Mouse (Mus musculus): ENCODE measurements around the gene Scube1.

The Scube1 gene

DNA sequence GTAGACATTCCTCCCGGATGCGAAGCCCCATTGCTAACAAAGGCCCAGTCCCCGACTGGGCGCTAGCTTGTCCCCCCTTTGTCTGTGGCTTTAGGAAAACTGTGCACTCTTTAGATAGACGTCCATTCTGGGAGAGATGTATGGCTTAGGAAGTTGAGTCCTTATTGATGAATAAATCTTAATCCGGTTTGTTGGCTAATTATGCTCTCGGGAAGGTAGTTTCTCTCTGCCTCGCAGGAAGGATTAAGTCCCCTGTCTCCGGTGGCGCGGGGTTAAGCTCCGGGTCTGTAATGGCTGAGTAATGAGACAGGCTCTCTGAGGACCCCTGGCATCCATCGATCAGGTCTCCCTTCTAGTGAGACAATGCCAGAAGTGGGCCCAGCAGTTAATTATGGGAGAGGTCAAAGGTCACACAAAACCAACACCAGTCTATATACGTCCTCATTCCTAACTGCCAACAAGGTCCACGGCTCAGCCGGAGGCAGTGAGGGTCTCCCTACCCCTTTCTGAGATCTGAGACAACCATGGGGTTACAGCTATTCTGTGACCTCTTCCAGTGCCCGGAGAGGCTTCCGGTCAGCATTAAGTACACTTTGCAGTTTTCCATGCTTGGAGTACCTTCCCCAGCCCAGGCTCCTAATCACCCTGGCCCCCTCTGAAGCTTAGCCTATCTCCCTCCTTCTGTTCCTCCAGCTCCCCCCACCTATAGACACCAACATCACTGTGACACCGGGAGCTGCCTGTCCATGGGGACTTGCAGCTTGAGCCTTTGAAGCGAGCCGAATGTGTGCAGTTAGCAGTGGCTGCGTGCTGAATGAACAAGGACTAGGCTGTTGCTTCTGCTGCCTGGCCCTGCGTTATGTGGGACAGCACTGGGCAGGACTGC, 14.7 kb downstream of the Scube1 start:
- no peak for DNase-seq (ENCODE audit: low spot score in 2 of 2)

DNA sequence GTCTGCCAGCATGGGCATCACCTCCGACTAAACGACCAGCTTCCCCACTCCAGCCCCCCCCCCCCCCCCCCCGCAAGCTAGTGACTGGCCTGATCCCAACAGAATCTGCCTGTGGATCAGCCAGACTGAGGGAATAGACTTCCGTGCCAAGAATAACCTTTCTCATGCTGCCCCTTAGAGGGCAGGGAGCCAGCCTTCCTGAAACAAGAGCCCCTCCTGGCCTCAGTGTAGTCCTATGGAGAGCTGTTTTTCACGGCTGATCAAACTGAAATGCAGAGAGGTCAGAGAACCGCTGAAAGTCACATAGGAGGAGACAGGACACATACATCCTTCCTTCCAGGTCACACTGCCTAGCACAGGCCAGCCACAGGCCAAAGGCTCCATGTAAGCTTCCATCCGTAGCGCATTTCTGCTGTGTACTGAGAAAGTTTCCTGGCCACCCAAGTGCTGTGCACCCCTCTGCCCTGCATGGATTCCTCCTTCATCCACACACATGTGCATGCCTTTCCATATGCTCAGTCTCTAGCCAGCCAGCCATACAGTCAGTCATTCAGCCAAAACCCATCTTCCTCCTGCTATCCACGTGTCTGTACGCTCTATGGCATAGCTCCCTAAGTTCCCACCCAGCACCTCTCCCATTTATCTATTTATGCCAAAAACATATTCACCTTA, 18.2 kb downstream of the Scube1 start:
- no peak for DNase-seq (ENCODE audit: low spot score in 2 of 2)

DNA sequence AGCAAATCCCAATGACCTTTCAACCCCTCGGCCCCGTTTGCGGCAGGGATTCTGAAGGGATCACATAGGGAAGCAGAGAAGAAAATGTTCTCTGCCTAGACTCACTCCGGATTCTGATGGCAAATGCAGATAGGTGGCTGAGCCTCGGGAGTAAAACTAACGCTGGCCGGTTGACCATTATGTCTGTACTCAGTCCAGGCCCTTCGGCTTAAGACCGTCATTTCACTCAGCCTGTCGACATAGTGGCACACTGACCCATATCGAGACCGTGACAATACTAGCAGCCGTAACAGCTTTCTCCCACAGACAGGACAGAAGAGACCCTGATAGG, 24.3 kb downstream of the Scube1 start:
- DNase-seq (ENCODE audit: low spot score in 2 of 2): no peak

DNA sequence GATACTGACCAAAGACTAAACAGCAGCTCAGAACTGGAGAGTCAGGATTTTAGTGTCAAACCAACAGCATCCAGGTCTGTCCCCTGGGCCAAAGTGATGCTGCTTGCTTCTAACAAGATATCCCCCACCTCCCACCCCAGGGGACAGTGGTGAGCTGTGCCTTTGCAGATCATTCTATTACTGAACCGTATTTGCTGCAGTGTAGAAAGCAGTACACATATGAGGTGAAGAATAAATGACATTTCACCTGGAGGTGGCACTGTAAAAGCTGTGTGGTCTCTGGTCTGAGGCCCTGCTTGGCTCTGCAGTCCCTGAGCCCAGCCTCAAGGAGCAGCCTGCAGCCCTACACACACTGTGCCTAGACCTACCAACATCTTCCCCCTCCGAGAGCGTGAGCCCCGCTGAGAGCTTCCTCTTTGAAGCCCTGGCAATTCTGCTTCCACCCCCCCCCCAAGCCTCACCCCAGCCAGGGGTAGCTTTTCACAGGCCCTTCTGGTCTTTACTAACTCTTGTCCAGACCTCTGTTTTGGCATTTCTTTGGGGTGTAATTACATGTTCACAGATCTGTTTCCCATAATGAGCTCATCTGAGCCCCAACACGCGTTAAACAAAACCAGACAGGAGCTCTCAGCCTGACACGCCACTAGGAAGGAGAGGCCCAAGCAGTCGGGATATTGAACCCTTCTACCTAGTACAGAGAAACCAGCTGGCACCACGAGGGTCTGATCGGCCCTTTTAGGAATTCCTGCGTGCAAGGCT, 24.8 kb downstream of the Scube1 start:
- DNase-seq (ENCODE audit: low spot score in 2 of 2): no peak

DNA sequence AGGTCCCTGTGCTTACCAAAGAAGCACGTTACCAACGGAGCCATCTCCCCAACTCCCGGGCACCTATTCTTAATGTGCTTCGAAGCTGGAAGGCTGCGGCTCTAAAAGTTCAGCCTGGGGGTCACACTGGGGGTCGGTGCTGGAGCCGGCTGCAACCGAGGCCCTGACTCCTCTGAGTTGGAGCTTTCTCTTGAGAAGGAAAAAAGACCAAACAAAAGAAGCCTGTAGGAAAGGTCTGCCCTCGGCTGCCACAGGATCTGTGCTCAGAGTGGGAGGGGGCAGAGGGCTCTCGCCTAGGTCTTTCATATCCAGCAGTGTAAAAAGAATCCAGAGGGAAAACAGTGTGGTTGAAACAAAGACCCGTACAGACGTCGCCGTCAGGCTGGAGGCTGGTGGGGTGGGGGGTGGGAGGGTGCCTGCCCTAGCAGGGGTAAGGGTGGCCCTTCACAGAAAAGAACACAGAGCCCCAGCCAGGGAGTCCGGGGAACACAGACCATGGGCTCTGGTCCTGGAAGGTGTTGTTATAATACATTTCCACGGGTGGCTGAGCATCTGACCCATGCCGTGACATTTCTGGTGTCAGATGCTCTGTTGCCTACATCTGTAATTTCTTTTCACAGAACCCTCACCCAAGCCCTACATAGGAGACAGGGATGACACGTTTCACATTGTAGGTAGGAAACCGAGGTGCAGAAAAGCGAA, 25.5 kb downstream of the Scube1 start:
- no peak for DNase-seq (ENCODE audit: low spot score in 2 of 2)

DNA sequence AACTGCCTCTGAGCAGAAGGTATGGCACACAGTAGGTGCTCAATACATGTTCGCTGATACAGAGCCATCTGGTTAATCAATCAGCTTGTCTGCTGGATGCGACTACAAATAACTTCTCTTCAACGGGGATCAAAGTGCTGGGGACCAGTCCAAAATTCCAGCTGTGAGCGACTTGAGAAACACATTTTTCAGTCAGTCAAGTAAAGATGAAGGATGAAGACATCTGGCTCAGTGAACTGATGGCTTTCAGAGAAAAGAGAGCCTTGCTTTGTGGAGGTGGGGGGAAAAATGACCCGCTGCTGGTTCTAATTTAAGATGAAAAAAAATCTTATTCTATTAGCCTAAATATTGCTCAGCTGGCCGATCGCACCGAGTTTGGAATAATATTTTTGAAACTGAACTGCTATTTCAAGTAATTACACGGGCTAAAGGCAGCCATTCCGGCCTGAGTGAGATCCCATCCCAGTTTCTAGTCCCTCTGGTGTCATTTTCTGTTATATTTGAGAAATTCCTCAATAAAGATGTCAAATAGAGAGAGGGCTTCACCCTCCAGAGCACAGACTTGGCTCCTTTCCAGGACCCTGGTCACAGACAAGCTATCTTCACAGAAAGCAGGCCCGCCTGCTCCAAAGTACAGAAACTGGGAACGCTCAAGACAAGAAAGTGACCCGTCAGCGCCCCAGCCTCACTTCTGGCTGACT, 28.0 kb downstream of the Scube1 start:
- no peak for DNase-seq (ENCODE audit: low spot score in 2 of 2)

DNA sequence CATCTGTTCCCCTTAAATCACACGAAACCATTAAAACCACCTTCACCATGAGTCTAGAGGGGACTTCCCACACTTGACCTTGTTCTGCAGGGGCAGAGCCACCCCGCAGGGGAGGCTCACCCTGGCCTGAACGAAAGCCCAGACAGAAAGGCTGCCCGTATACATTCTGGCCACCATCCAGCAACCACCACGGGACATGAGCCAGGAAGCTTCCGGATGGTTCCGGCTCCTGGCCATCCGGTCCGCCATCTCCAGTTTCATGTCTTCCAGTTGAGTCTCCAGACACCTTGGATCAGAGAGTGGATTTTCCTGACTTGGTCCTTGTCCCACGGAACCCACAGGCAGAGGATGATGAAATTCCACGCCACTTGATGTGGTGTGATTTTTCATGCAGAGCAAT, 29.7 kb downstream of the Scube1 start:
- no peak for DNase-seq (ENCODE audit: low spot score in 2 of 2)

DNA sequence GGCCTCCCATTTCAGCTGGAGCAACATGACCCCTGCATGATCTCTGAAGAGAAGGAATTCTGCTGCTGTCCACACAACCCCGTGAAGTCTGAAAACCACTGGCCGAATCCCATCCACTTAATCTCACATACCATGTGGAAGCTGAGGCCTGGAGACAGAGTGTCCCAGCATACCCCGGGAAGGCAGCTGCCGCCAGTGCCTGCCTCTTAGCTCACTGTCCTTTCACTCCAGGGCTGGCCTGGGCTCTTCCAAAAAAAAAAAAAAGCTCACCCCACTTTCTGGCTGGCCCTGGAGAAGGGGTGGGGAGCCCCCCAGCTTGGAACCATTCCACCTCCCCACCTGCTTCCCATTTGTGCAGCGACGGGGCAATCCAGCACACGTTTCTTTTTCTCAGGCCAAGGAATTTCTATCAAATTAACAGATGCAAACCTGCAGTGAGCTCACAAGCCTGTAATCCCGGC, 32.9 kb downstream of the Scube1 start:
- no peak for DNase-seq (ENCODE audit: low spot score in 2 of 2)

DNA sequence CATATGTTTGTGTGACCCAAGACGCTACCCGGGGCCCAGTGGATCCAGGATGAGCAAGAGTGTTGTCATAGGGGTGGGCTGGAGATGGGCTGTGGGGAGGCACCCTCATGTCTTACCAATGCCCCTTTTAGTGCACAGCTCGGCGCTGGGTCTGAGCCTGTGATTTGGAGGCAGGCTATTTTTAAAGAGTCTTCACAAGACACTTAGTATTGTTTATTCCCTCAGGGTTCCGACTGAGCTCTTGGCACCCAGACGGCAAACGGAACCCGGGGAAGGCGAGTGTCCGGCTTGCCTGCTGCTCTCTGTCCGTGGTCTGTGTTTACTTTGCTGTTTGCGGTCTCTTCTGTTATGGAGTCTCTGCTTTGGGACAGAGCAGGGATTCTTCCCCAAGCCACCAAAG, 34.9 kb downstream of the Scube1 start:
- no peak for DNase-seq (ENCODE audit: low spot score in 2 of 2)

DNA sequence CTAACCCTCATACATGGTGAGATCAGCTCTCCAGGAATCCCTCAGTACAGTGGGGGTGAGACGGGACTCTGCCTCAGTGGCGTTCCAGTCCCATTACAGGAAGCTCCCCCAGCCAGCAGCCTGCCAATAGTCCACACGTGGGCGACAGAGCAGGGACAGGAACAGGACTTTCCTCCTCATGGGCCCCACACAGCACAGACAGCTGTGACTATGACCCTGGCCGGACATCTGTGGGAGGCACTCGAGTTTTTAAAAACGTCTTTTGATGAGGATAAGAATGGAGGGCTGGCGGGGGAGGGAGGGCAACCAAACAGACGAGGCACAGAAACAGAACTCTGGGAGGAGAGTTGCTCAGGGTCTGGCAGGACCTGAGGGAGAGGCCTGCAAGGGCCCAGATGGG, 38.2 kb downstream of the Scube1 start:
- no peak for DNase-seq (ENCODE audit: low spot score in 2 of 2)

DNA sequence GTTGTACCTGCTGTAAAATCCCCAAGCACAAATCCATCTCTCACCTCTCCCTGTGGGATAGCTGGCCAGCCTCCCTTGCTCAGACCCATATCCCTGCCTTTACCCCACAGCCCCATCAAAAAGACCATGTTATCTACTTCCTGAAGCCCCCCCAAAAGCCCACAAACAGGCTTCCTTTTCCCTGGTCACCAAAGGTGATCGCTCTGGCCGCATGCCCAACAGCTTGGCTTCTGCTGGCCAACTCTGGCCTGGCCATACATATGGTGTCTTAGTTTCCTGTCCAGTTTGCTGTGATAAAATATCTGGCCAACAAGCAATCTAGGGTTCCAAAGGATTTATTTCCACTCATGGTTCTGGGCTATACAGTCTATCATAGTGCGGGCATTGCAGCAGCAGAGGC, 38.9 kb downstream of the Scube1 start:
- no peak for DNase-seq (ENCODE audit: low spot score in 2 of 2)

DNA sequence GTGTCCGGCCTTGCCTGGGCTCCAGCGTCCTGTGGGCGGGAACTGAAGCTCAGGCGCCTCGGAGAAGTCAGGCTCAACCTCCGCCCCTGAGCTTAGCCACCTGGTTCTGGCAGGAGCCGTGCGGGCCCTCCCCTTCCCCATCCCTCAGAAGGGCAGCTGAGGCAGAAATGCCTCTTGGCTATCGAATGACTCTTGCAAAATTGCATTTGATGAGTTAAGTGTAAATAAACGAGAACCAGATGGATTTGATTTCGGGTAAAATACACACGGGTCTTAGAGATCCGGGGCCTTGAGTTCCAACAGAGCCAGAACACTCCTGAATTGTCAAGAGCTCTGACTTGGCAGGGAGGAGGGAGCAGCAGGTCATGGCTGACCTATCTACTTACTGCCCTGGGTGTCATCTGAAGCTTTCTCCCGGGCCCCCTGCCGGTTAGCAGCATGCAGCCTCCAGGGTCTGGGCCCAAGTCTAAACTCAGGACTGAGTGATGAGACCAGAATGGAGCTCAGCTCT, 41.7 kb downstream of the Scube1 start:
- no peak for DNase-seq (ENCODE audit: low spot score in 2 of 2)

DNA sequence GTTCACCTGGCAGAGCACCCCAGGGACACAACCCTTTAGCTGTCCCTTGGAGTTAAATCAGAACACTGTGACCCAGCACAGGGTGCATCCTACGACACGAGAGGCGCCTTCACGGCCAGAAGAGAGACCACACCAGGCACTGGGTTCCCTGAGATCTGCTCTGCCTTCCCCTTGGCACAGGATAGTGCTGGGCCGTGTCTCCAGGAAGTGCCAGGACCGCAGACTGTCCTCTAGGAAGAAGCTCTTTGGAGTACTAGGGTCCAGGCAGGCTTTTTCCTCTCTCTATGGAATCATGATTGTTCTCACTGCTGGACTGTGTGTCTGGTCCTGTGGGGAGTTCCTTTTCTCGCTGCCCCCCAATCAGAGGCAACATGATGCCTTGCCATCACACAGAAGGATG, 44.5 kb downstream of the Scube1 start:
- no peak for DNase-seq (ENCODE audit: low spot score in 2 of 2)

DNA sequence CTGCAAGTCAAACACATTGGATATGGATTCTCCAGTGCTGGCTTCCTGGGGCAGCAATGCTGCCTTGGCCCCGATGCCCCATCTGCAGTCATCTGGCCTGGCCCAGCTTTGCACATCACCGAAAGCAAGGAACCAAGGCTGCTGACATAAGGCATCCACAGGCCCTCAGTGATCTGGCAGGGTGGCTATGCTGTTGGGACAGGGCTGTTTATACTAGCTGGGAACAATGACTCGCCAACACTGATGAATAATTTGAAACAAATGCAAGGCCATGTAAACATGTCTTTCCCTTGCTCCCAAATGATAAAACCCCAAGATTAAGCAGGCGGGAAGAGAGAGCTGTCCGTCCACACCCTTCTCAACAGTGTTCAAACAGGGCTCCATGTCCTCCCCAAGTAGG, 45.1 kb downstream of the Scube1 start:
- DNase-seq (ENCODE audit: low spot score in 2 of 2): no peak

DNA sequence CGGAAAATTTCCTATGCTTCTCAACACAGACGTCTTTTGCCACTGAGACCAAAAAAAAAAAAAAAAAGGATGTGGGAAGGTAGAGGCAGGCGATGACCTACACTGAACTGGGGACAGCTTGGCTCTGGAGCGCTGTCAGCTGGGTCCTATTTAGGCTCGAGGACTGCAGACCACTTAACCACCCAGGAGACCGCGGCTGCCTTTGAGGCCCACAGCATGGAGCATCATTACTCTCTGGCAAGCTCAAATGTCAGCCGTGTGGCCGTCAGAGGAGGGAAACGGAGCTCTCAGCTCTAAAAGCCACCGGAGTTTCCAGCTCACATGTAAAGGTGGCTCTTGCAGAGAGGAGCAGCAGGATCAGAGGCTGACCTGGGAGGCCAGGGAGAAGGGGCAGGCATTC, 46.2 kb downstream of the Scube1 start:
- no peak for DNase-seq (ENCODE audit: low spot score in 2 of 2)

DNA sequence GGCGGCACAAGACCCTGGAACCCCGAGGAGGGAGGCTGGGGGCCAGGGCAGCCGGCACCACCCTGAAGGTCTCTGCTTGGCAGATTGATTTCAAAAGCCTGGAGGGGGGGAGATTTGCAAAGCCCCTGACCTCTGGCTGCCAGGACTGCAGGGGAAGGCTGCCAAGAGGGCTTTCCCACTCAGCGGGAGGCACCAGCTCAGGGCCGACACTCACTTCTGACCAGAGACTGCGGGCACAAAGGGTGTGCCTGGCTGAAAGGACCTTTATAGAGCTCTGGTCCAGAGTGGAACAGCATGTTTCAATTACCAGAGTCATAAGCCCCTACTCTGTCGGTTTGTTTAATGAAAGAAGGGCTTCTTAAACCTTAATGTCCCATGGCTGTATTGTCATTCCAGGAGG, 46.7 kb downstream of the Scube1 start:
- peak; percentile 35 to 37 for DNase-seq (ENCODE audit: low spot score in 2 of 2)

DNA sequence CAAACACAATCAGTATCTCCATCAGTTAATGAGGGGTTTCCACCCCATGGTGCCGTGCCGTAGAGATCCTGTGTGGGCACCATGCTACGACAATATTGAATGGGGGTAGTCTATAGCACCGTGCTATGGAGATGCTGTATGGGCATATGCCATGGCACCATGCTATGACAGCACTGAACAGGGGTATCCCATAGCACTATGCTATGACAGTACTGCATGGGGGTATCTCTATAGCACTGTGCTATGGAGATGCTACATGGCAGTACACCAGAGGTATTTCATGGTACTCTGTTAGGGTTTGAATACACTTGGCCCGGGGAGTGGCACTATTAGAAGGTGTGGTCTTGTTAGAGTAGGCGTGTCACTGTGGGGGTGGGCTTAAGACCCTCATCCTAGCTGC, 47.7 kb downstream of the Scube1 start:
- DNase-seq (ENCODE audit: low spot score in 2 of 2): no peak

DNA sequence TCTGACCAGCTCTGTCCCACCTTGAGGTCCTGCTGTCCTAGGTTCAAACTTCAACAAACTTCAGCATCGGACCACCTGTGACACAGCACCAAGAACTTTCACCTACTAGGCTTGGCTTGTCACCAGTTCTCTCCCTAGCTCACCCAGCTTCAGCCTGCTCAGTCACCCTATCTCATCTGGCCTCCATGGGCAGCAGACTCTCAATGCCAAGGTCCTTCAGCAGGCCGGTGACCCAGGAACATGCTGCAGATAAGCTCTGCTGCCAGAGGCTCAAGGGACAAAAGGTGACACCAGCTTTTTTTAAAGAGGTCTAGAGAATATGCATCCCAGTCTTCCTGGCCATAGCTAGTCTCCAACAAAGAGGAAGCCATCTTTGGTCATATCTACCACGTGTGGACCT, 48.5 kb downstream of the Scube1 start:
- DNase-seq (ENCODE audit: low spot score in 2 of 2): no peak

DNA sequence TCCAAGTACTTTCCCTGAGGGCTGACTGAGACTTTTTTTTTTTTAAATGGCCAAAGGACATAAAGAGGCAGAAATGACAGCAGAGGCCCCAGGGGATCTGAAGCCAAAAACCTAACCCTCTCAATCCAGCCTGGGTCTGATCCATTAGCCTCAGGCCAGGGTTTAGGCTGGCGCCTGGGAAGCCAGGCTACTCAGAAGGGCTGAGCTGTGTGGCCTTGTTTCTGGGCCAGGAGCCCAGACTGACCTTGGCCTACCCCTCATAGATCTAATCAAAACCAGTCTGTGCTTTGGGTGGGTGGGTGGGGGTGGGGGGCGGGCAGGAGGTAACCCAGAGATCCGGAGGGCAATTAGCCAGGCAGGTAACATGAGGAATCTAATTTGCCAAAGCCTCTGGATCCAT, 51.2 kb downstream of the Scube1 start:
- no peak for DNase-seq (ENCODE audit: low spot score in 2 of 2)

DNA sequence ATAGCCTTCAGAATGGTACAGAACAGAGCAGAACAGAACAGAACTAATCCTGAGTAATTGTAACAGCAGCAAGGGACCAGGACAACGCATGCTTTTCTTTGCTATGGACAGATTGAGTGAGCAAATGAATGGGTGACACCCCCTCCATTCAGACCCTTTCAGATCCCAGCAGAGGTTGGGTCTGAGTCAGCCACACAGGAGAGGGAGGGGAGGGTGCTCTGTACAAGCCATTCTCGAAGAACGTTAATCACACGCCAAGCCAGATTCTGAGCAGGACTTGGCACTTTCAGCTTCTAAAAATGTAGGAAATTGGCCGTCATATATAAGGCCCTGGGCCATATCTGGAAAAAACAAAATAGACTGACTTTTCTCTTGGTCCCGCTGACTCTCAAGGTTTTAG, 57.3 kb downstream of the Scube1 start:
- DNase-seq (ENCODE audit: low spot score in 2 of 2): no peak

DNA sequence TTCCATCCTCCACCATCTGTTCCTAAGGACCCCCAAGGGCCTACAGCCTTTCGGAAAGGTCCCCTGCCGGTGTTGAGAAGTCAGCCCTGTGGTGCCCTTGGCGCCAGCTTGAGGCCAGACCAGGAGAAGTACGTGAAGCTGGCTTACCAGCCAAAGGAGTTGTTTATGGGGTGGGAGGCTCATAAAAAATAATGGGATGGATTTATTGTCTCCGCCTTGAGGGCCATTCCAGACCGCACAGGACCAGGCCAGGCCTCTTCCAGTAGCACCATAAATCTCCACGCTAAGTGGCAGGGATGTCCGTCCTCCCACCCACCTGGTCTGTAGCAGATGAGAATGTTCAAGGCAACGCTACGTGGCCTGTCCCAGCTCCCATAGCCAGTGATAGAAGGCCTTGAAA, 58.4 kb downstream of the Scube1 start:
- no peak for DNase-seq (ENCODE audit: low spot score in 2 of 2)
